Mouse (Mus musculus) liver, postnatal 0 days (tissue): ENCODE measurements around the gene Tnnc1. TPM values are rescaled to one million over a fixed set of nuclear protein-coding genes. Genes with fewer than 3 reads are reported as not detected.

Experiments used
- ATAC-seq: fragments of 200-750 bp; cut with Nextera tagmentation; 2 replicates; pipeline ENCODE4 v1.8.0; 2017; ENCODE audit warnings: mild to moderate bottlenecking, moderate library complexity
- DNase-seq: peaks from one replicate; pipeline ENCODE4 v3.0.0-alpha.2; 2016
- H3K27ac ChIP-seq: fragments of 300-500 bp; sonication (generic); 2 replicates; pipeline ENCODE4 v1.5.1; 2014; ENCODE audit warnings: antibody characterized with exemption, moderate library complexity, mild to moderate bottlenecking, low read depth
- H3K27me3 ChIP-seq: fragments of 300-500 bp; sonication (generic); 2 replicates; pipeline ENCODE4 v1.6.1; 2014; ENCODE audit warnings: low read length, control low read depth, mixed read lengths; ENCODE audit not compliant: insufficient read depth
- H3K36me3 ChIP-seq: fragments of 300-500 bp; sonication (generic); replicated peaks from 2 replicates; pipeline ENCODE4 v1.6.1; 2014; ENCODE audit warnings: mild to moderate bottlenecking, control low read depth, low read length, moderate library complexity, mixed read lengths; ENCODE audit not compliant: insufficient read depth
- H3K4me1 ChIP-seq: fragments of 300-500 bp; sonication (generic); 2 replicates; pipeline ENCODE4 v1.6.1; 2014; ENCODE audit warnings: antibody characterized with exemption, mild to moderate bottlenecking, control low read depth; ENCODE audit not compliant: insufficient read depth
- H3K4me2 ChIP-seq: fragments of 300-500 bp; sonication (generic); 2 replicates; pipeline ENCODE4 v1.6.1; 2014; ENCODE audit warnings: low read depth, mild to moderate bottlenecking, low read length, moderate library complexity, mixed read lengths
- H3K4me3 ChIP-seq: fragments of 300-500 bp; sonication (generic); 2 replicates; pipeline ENCODE4 v1.5.1; 2014; ENCODE audit warnings: low read depth, low read length
- H3K9ac ChIP-seq: fragments of 300-500 bp; sonication (generic); replicated peaks from 2 replicates; pipeline ENCODE4 v1.6.1; 2014; ENCODE audit warnings: mild to moderate bottlenecking, moderate library complexity
- H3K9me3 ChIP-seq: fragments of 300-500 bp; sonication (generic); 2 replicates; pipeline ENCODE4 v1.6.1; 2016; ENCODE audit warnings: mild to moderate bottlenecking, control low read depth, low read length, mixed read lengths
- CTCF ChIP-seq: sonication (generic); IDR thresholded peaks from 2 replicates; pipeline ENCODE4 v1.5.1; 2016; ENCODE audit warnings: antibody characterized with exemption, low read depth
- EP300 ChIP-seq: IDR thresholded peaks from 2 replicates; pipeline ENCODE4 v1.6.1; 2016; ENCODE audit warnings: antibody characterized with exemption, low read depth, mild to moderate bottlenecking
- WGBS: fragments of 180-500 bp; shearing (Covaris S2); extraction: QIAGEN DNeasy Blood & Tissue Kit; methylation state at CpG from one replicate; pipeline ENCODE4 v1.1.7; 2014; ENCODE audit not compliant: insufficient replicate concordance; 5-methylcytosine and 5-hydroxymethylcytosine counted together
- polyA plus RNA-seq: library from polyadenylated mRNA; unstranded; fragments of >200 nt; fragmentation: Nextera tagmentation; extraction: Ambion mirVana; gene quantifications from 2 replicates; pipeline ENCODE4 v1.2.1, GENCODE M21; 2015

The Tnnc1 gene
- polyA plus RNA-seq, 1 experiment from 2014 or later = 3.9 TPM

- DNase-seq (peak; percentile 98), ATAC-seq (peak; percentile 95)
- Histone ChIP-seq H3K4me1 (peaks cover 14% of the 10 kb centered on the region; the same call in 1 of the 2 replicates), H3K4me3 (peak within 1 kb of the TSS; percentile 89), H3K27ac (peak within 1 kb of the TSS; percentile 94), H3K27me3 (no peaks in the 10 kb centered on the region), H3K36me3 (peaks cover 28% of the 10 kb centered on the region), H3K4me2 (peak within 1 kb of the TSS; percentile 84), H3K9me3 (no peaks in the 10 kb centered on the region), H3K9ac (peak within 1 kb of the TSS; percentile 96)
- WGBS = 3% methylated on average over 75 of the region's 75 CpGs
- TF ChIP-seq CTCF = peak; percentile 15
- TF ChIP-seq EP300 = no peak
These were observed 43.0 kb downstream of the Tnnc1 start, which contains the start of the genes Phf7 and Bap1 for GRCm38 (mm10) chr14:31251084-31251604. Gene Phf7, minus strand, starts transcription at chr14:31251317. Gene Bap1, plus strand, starts transcription at chr14:31251450.

GRCm38 (mm10) chr14:31251626-31252025 lies 43.5 kb downstream of the Tnnc1 start:
- Histone ChIP-seq H3K4me3 (peak overlapping the region; percentile 89), H3K9me3 (no peaks in the 10 kb centered on the region), H3K36me3 (peaks cover 33% of the 10 kb centered on the region), H3K27ac (peak overlapping the region; percentile 94), H3K9ac (peak overlapping the region; percentile 96), H3K4me2 (peak overlapping the region; percentile 84), H3K27me3 (no peaks in the 10 kb centered on the region), H3K4me1 (peaks cover 14% of the 10 kb centered on the region; the same call in 1 of the 2 replicates)
- under 1% methylated on average over 18 of the region's 18 CpGs for WGBS
- no peak for DNase-seq
- peak; percentile 30 for ATAC-seq
- TF ChIP-seq CTCF (peak; percentile 16; the same call in 1 of the 2 replicates), EP300 (no peak)

- Histone ChIP-seq H3K4me2 (peak overlapping the region; percentile 84), H3K36me3 (peaks cover 38% of the 10 kb centered on the region), H3K9me3 (no peaks in the 10 kb centered on the region), H3K9ac (peak overlapping the region; percentile 96), H3K27ac (peak overlapping the region; percentile 94; the same call in 1 of the 2 replicates), H3K27me3 (no peaks in the 10 kb centered on the region), H3K4me1 (peaks cover 14% of the 10 kb centered on the region; the same call in 1 of the 2 replicates), H3K4me3 (peak overlapping the region; percentile 89)
- WGBS = 80% methylated on average over 5 of the region's 5 CpGs
- TF ChIP-seq CTCF (no peak), EP300 (no peak)
- DNase-seq (no peak), ATAC-seq (no peak)
These were observed 44.0 kb downstream of the Tnnc1 start for GRCm38 (mm10) chr14:31252091-31252490.

GRCm38 (mm10) chr14:31258476-31259050 lies 50.5 kb downstream of the Tnnc1 start:
- no peak overlapping the region for H3K4me3 ChIP-seq
- DNase-seq (no peak), ATAC-seq (no peak)
- H3K27me3 ChIP-seq = no peaks in the 10 kb centered on the region
- H3K36me3 ChIP-seq = peaks cover 69% of the 10 kb centered on the region
- peaks cover 4% of the 10 kb centered on the region; the same call in 1 of the 2 replicates for H3K4me1 ChIP-seq
- whole genome bisulfite sequencing = 90% methylated on average over 14 of the region's 14 CpGs
- no peak for TF ChIP-seq EP300
- no peak for TF ChIP-seq CTCF
- H3K9ac ChIP-seq = no peak overlapping the region
- no peak overlapping the region for H3K27ac ChIP-seq
- H3K9me3 ChIP-seq = no peaks in the 10 kb centered on the region
- no peak overlapping the region for H3K4me2 ChIP-seq

GRCm38 (mm10) chr14:31260374-31260773 lies 52.3 kb downstream of the Tnnc1 start:
- TF ChIP-seq EP300 (peak; percentile 92), CTCF (no peak)
- no peaks in the 10 kb centered on the region for H3K9me3 ChIP-seq
- peaks cover 4% of the 10 kb centered on the region; the same call in 1 of the 2 replicates for H3K4me1 ChIP-seq
- ATAC-seq = peak; percentile 87
- DNase-seq = peak; percentile 36
- H3K36me3 ChIP-seq = peaks cover 51% of the 10 kb centered on the region
- 0 out of 2 replicates have a peak overlapping the region, but pooled peaks have one; percentile 5 for H3K4me3 ChIP-seq
- no peaks in the 10 kb centered on the region for H3K27me3 ChIP-seq
- H3K9ac ChIP-seq = 0 out of 2 replicates have a peak overlapping the region, but pooled peaks have one; percentile 0
- peak overlapping the region; percentile 77 for H3K27ac ChIP-seq
- peak overlapping the region; percentile 38 for H3K4me2 ChIP-seq
- 46% methylated on average over 4 of the region's 4 CpGs for WGBS

GRCm38 (mm10) chr14:31260932-31261331 lies 52.8 kb downstream of the Tnnc1 start:
- DNase-seq (no peak), ATAC-seq (peak; percentile 59)
- no peaks in the 10 kb centered on the region for H3K27me3 ChIP-seq
- peak overlapping the region; percentile 77 for H3K27ac ChIP-seq
- no peak overlapping the region for H3K9ac ChIP-seq
- peaks cover 4% of the 10 kb centered on the region; the same call in 1 of the 2 replicates for H3K4me1 ChIP-seq
- no peak for TF ChIP-seq CTCF
- TF ChIP-seq EP300 = peak; percentile 70; the same call in 1 of the 2 replicates
- H3K4me3 ChIP-seq = 0 out of 2 replicates have a peak overlapping the region, but pooled peaks have one; percentile 5
- H3K4me2 ChIP-seq = peak overlapping the region; percentile 38
- H3K9me3 ChIP-seq = no peaks in the 10 kb centered on the region
- peaks cover 45% of the 10 kb centered on the region for H3K36me3 ChIP-seq
- 75% methylated on average over 9 of the region's 9 CpGs for WGBS

Other genes starting within 250 kb of the Tnnc1 start
- gene Glt8d1, start 206.9 kb upstream of the Tnnc1 start, polyA plus RNA-seq = 9.4 TPM in 2 replicates
- 346 and 365 TPM in 2 replicates for gene Spcs1, start 206.6 kb upstream of the Tnnc1 start, polyA plus RNA-seq
- gene Pbrm1, start 189.2 kb upstream of the Tnnc1 start, polyA plus RNA-seq = 31.0 and 33.2 TPM in 2 replicates
- gene Gnl3, start 189.2 kb upstream of the Tnnc1 start, polyA plus RNA-seq = 67.4 and 71.9 TPM in 2 replicates
- 76.1 and 79.2 TPM in 2 replicates for gene Smim4, start 79.4 kb upstream of the Tnnc1 start, polyA plus RNA-seq
- gene Nt5dc2, start 77.3 kb upstream of the Tnnc1 start, polyA plus RNA-seq = 45.3 and 48.5 TPM in 2 replicates
- gene Stab1, start 39.7 kb upstream of the Tnnc1 start, polyA plus RNA-seq = 34.7 and 42.5 TPM in 2 replicates
- 51.1 and 65.0 TPM in 2 replicates for gene Nisch, start 8.6 kb downstream of the Tnnc1 start, polyA plus RNA-seq
- gene Sema3g, start 9.5 kb downstream of the Tnnc1 start, polyA plus RNA-seq = 0.04 and 0.06 TPM in 2 replicates
- gene Phf7, start 43.0 kb downstream of the Tnnc1 start, polyA plus RNA-seq = 7.3 and 8.3 TPM in 2 replicates
- gene Bap1, start 43.1 kb downstream of the Tnnc1 start, polyA plus RNA-seq = 16.3 and 19.8 TPM in 2 replicates
- gene Dnah1, start 115.6 kb downstream of the Tnnc1 start, polyA plus RNA-seq = 0.05 and 0.06 TPM in 2 replicates
- gene Capn7, start 128.3 kb downstream of the Tnnc1 start, polyA plus RNA-seq = 10.3 and 12.4 TPM in 2 replicates
- 29.7 and 31.8 TPM in 2 replicates for gene Sh3bp5, start 227.8 kb downstream of the Tnnc1 start, polyA plus RNA-seq